In the genomic region with DNA sequence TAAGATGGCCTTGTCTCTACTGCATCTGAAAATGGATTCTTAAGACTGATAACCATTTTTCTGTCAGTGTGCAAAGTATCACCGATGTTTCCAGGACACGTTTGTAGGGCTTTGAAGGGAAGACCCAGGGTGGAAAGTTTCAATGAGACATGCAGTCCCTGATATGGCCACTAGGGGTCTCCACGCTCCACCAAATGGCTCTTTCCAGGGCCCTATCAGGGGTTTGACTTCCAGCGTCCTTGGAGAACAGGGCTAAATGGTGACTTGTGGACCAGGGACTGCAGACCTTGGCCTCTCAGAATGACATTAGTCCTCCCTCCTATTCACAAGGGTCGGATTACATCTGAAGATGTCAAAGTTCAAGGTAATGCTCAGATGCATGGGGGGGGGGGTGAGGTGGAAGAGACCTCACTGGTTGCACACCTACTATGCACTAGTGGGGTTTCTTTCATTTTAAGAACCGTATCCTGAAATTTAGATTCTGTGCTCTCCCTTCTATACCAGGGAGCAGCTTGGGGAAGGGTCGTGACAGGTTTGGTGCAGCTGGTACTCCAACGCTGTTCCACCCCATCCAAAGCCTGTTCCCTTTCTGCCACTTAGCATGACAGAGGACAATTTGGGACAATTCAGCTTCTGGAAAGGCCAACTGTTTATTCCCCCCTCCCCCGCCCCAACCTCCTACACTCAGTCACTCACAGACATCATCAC, we compare ENCODE assay signal across 9 mouse cellular contexts. TPM values are rescaled to one million over a fixed set of nuclear protein-coding genes. Genes with fewer than 3 reads are reported as not detected.
A peak's percentile ranks its signal among the peaks of the same experiment; 100 is the strongest.
DNase-seq lines count a peak whose midpoint lies in the region; ATAC-seq and TF ChIP-seq lines count a peak whose summit lies in the region.
"Had no signal": no experiment of that assay in that cellular context is flagged by ENCODE, and none has a peak within 500 bp of the region (broad histone marks: within the 10 kb centered on the region; RNA-seq: fewer than 3 reads in every experiment).

No protein-coding gene starts in this region.

- peak; percentile 68 for DNase-seq in adrenal gland, postnatal 14 days
- peak; percentile 75 for DNase-seq in embryonic facial prominence, embryonic 10.5 days (ENCODE audit: low spot score)
- peak; percentile 70 for DNase-seq in kidney, postnatal 14 days
- peak; percentile 33 to 45 for DNase-seq in lung, adult 18-20 months
- DNase-seq in thymus, postnatal 36 days: peak; percentile 11 to 22

- H3K36me3 ChIP-seq in E14TG2a.4 (ENCODE audit: insufficient read depth, low read length): no peaks in the 10 kb centered on the region
- H3K36me3 ChIP-seq in embryonic facial prominence, embryonic 10.5 days (replicated peaks): no peaks in the 10 kb centered on the region
- no peaks in the 10 kb centered on the region for H3K36me3 ChIP-seq in heart, embryonic 16.5 days (ENCODE audit: control insufficient read depth, insufficient read depth)
- H3K36me3 ChIP-seq in neural tube, embryonic 15.5 days: no peaks in the 10 kb centered on the region
- H3K36me3 ChIP-seq: limb, embryonic 12.5 days had no signal

- no peaks in the 10 kb centered on the region for H3K9me3 ChIP-seq in E14TG2a.4 (ENCODE audit: low read length)
- H3K9me3 ChIP-seq in embryonic facial prominence, embryonic 10.5 days: no peaks in the 10 kb centered on the region
- no peaks in the 10 kb centered on the region for H3K9me3 ChIP-seq in heart, embryonic 16.5 days (replicated peaks; ENCODE audit: control insufficient read depth, low read length)
- no peaks in the 10 kb centered on the region for H3K9me3 ChIP-seq in neural tube, embryonic 15.5 days (replicated peaks)
- H3K9me3 ChIP-seq: limb, embryonic 12.5 days had no signal

- H3K4me3 ChIP-seq in E14TG2a.4 (replicated peaks; ENCODE audit: low read length): no peak overlapping the region
- no peak overlapping the region for H3K4me3 ChIP-seq in embryonic facial prominence, embryonic 10.5 days
- H3K4me3 ChIP-seq in heart, embryonic 16.5 days (ENCODE audit: low read length): no peak overlapping the region
- no peak overlapping the region for H3K4me3 ChIP-seq in neural tube, embryonic 15.5 days (replicated peaks)
- H3K4me3 ChIP-seq: limb, embryonic 12.5 days had no signal

- 36% methylated on average over 9 of the region's 9 CpGs for WGBS in embryonic facial prominence, embryonic 10.5 days
- WGBS in heart, embryonic 16.5 days: 38% methylated on average over 9 of the region's 9 CpGs
- 36% methylated on average over 9 of the region's 9 CpGs for WGBS in neural tube, embryonic 15.5 days

- no peak overlapping the region for H3K9ac ChIP-seq in heart, embryonic 16.5 days (ENCODE audit: low read length)
- H3K9ac ChIP-seq in neural tube, embryonic 15.5 days (replicated peaks): no peak overlapping the region
- H3K9ac ChIP-seq: limb, embryonic 12.5 days had no signal

- H3K4me2 ChIP-seq in heart, embryonic 16.5 days (ENCODE audit: low read depth, low read length): no peak overlapping the region
- H3K4me2 ChIP-seq in neural tube, embryonic 15.5 days: no peak overlapping the region
- H3K4me2 ChIP-seq: limb, embryonic 12.5 days had no signal

- no peak overlapping the region for H3K27ac ChIP-seq in embryonic facial prominence, embryonic 10.5 days (replicated peaks)
- H3K27ac ChIP-seq in heart, embryonic 16.5 days (ENCODE audit: low read length): no peak overlapping the region
- H3K27ac ChIP-seq in neural tube, embryonic 15.5 days (replicated peaks): no peak overlapping the region
- H3K27ac ChIP-seq: limb, embryonic 12.5 days had no signal

- peak; percentile 71 for ATAC-seq in heart, embryonic 16.5 days (replicated peaks; ENCODE audit: extremely low read depth, insufficient read depth, low FRiP score)
- ATAC-seq in neural tube, embryonic 15.5 days (ENCODE audit: low FRiP score): peak; percentile 81

- peak; percentile 91 for TF ChIP-seq CTCF in E14TG2a.4 (conservative IDR thresholded peaks at IDR 0.05; ENCODE audit: low read length)

- peaks cover 16% of the 10 kb centered on the region for H3K4me1 ChIP-seq in E14TG2a.4 (replicated peaks; ENCODE audit: low read depth, low read length)
- no peaks in the 10 kb centered on the region for H3K4me1 ChIP-seq in embryonic facial prominence, embryonic 10.5 days
- no peaks in the 10 kb centered on the region for H3K4me1 ChIP-seq in heart, embryonic 16.5 days (ENCODE audit: control insufficient read depth, insufficient read depth, low read length)
- H3K4me1 ChIP-seq in neural tube, embryonic 15.5 days: no peaks in the 10 kb centered on the region
- H3K4me1 ChIP-seq: limb, embryonic 12.5 days had no signal

- H3K27me3 ChIP-seq in E14TG2a.4 (ENCODE audit: insufficient read depth, low read length): peaks cover 62% of the 10 kb centered on the region
- peaks cover 24% of the 10 kb centered on the region for H3K27me3 ChIP-seq in embryonic facial prominence, embryonic 10.5 days (replicated peaks; ENCODE audit: low read depth, poor library complexity, severe bottlenecking)
- peaks cover 24% of the 10 kb centered on the region for H3K27me3 ChIP-seq in heart, embryonic 16.5 days (ENCODE audit: control insufficient read depth, insufficient read depth, low read length)
- 0 out of 2 replicates have a peak, but pooled peaks cover 5% of the 10 kb centered on the region for H3K27me3 ChIP-seq in neural tube, embryonic 15.5 days (replicated peaks)

RNA-seq across cellular contexts. Expression of a gene that starts 29.0 kb away (rescaled TPM):
- total RNA-seq in adrenal gland, postnatal 14 days (2021): 5.5 and 7.4 TPM in 2 replicates
- 2.2 and 2.4 TPM in 2 replicates for polyA plus RNA-seq in embryonic facial prominence, embryonic 10.5 days (2016; fragmentation: Nextera tagmentation; extraction: Ambion mirVana)
- polyA plus RNA-seq in heart, embryonic 16.5 days (2015; fragmentation: Nextera tagmentation; extraction: Ambion mirVana): 0.89 and 0.92 TPM in 2 replicates
- polyA plus RNA-seq in neural tube, embryonic 15.5 days (2015; fragmentation: Nextera tagmentation; extraction: Ambion mirVana): 11.2 and 12.2 TPM in 2 replicates

RNA-seq across cellular contexts. Expression of a gene that starts 55.2 kb away (rescaled TPM):
- total RNA-seq in adrenal gland, postnatal 14 days (2021): 23.9 and 24.1 TPM in 2 replicates
- polyA plus RNA-seq in embryonic facial prominence, embryonic 10.5 days (2016; fragmentation: Nextera tagmentation; extraction: Ambion mirVana): 0.44 and 0.64 TPM in 2 replicates
- polyA plus RNA-seq in heart, embryonic 16.5 days (2015; fragmentation: Nextera tagmentation; extraction: Ambion mirVana): 0.49 and 0.80 TPM in 2 replicates
- 10.4 and 17.3 TPM in 2 replicates for polyA plus RNA-seq in neural tube, embryonic 15.5 days (2015; fragmentation: Nextera tagmentation; extraction: Ambion mirVana)

Comparison
In these comparisons a context has a peak if more than half of its experiments do, and no peak if none do; other contexts are left out.
1. DNase-seq: peak in every context shown above with its lines; median percentile 75 in embryonic facial prominence, embryonic 10.5 days; 70 in kidney, postnatal 14 days; 68 in adrenal gland, postnatal 14 days; 39 in lung, adult 18-20 months; 16 in thymus, postnatal 36 days.